Mouse (Mus musculus) adipocyte (in vitro differentiated cells): ENCODE data around the gene Pla2g2c.
A peak's percentile ranks its signal among the peaks of the same experiment; 100 is the strongest.

Experiments
- DNase-seq: peaks from one replicate; pipeline ENCODE4 v3.0.0-alpha.2; 2016; ENCODE audit warnings: low spot score

The Pla2g2c gene

GRCm38 (mm10) chr4:138748369-138749072 is 23.9 kb downstream of the Pla2g2c start:
- peak; percentile 37 for DNase-seq

GRCm38 (mm10) chr4:138752603-138753002 is 28.0 kb downstream of the Pla2g2c start:
- no peak for DNase-seq

- DNase-seq: no peak
These were observed 29.0 kb downstream of the Pla2g2c start for GRCm38 (mm10) chr4:138753608-138754007.

GRCm38 (mm10) chr4:138754432-138754831 is 29.8 kb downstream of the Pla2g2c start:
- no peak for DNase-seq

DNA sequence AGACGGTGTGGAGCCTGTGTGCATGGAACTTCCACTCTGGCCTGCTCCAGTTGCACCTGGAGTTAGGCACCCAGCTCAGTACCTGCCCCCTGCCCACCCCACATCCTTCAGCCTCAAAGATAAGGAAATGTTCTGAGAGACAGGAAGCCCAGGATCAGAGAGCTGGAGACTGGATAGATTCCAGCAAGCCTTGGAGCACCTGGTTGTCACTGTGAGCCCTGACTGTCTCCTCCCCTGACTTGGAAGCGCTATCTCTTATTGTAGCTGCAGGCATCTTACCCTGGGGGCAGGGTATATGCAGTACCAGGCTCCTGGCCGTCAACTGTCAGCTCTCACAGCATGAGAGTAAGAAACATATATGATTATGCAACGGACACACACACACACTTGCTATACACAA is 30.8 kb downstream of the Pla2g2c start:
- no peak for DNase-seq

DNA sequence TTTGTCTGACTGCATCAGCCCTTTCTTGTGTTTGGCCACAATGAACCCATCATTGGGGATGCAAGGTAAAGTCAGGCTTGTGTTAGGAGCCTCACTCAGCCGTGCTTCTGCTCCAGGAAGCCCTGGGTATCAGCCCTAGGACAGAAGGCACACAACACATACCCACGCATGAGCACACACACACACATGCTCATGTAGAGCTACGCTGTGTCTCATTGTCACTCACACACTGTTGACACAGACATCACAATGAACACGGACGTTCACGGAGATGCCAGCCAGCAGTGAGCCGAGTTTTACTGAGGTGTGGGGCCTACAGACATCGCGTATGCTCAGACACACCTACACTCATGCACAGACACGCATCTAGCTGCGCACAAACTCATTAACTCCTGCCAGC is 31.4 kb downstream of the Pla2g2c start:
- DNase-seq: no peak

- DNase-seq: no peak
These were observed 32.8 kb downstream of the Pla2g2c start, which contains the start of gene Pla2g2f for GRCm38 (mm10) chr4:138757416-138757815. Pla2g2f (minus strand) TSS chr4:138757626.

DNA sequence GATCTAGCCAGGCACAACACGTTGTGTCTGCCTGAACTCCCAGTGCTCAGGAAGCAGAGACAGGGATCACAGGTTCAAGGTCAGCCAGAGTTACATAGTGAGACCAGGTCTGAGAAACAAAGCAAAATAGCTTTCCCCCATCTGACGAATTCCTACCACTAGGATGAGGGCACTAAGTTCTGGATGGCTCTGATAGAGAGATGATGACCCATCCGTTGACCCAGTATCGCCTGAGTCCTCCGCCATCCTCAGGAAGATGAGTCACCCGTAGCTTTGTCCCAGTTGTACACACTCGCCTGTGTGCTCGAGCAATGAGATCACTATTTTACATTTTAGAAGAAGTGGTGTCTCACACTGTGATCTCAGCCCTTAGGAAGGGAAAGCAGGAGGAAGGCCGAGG is 37.7 kb downstream of the Pla2g2c start:
- DNase-seq: no peak

DNA sequence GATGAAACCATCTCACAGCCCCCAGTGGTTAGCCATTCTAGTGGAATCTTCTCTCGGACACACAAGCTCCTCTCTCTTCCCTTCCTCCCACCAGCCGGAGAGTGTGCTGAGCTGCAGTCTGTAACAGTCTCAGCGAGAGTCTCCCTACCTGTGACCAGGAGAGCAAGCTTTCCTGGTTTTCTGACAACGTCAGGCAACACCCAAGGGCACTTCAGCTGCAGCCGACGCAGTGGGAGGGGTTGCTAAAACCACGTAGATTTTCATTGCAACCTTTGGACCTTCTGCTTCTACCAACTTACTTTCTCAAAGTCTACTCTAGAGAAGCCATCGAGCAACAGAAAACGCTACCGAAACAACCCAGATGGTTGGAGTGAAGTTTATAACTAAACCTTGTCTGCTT is 47.4 kb downstream of the Pla2g2c start:
- DNase-seq: no peak

DNA sequence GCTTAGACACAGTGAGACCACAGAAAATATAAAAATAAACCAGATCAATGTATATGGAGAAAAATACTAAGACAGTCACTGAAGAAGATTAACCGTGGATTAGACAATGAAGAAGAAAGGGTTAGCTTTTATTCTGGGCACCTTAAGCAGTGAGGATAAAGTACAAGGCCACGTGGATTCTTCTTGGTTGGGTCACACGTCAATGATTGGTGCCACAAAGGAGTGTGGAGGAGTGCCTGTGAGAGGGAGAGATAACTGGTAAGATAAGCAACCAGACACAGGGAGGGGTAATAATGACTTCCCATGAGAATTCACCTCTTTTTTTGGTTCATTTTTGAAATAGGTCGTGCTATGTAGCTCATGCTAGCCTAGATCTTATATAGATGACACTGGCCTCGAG is 47.8 kb downstream of the Pla2g2c start:
- no peak for DNase-seq

- no peak for DNase-seq
These were observed 50.8 kb downstream of the Pla2g2c start, which contains the start of gene Pla2g2d for GRCm38 (mm10) chr4:138775435-138775834. Pla2g2d (plus strand) TSS chr4:138775735.

DNA sequence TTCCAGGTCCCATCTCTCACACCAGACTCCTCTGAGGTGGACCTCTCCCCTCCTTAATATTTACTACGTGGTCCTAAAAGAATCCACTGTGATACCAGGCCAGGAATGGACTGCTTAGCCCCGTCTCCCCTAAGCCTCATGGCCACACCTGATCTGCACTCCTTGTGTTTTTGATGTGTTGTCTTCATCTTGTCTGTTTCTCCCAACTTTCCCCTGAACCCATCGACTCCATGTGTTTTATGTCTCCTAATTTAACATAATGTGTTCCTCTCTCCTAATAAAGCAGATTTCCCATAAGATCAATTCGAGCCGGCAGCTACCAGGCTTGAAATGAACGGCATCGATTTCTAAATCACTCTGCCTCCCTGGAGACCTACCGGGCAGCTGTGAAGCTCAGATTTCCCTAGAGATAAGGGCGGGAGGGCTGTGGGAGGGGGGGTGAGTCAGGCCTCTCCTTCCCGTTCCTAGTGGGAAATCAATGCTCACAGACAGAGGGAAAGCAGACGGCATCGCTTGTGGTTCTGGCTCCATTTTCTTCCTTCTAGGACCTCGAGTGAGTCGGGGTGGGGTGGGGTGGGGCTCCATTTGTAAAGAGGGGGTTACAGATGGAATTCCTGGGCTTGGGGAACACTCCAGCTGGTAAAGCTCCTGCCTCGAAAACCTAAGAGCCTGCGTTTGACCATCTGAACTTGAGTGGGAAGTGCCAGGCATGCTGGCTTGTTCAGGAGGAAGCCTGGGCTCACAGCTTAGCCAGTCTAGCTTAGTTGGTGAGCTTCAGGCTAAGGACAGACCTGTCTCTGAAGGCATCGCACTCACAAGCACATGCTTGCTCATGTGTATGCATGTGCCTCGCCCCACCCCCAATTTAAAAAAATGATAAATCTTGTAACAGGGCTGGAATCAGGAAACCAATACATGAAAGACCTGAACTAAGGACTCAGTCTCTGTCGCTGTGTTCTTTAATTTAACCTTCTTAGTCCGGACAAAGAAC is 53.1 kb downstream of the Pla2g2c start:
- no peak for DNase-seq

DNA sequence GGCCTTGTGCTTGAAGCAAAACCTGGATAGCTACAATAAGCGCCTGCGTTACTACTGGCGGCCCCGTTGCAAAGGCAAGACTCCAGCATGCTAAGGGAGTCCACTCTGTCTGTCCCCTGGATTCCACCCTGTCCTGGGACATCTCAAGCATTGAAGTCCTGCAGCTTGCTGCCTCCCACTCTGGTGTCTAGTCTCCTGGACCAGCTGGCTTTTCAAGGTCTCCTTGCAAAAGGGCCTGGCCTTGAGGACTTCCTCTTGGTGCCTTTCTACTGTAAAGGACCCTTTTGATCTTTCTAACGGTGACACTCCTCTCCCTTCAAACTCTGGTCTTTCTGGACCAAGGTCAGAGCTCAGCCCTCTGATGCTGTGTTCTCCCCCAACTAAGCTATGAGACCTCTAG is 55.7 kb downstream of the Pla2g2c start:
- DNase-seq: no peak

- DNase-seq: no peak
These were observed 57.5 kb downstream of the Pla2g2c start for GRCm38 (mm10) chr4:138782098-138782497.

- no peak for DNase-seq
These were observed 61.1 kb downstream of the Pla2g2c start for GRCm38 (mm10) chr4:138785721-138786120.

- DNase-seq: no peak
These were observed 61.5 kb downstream of the Pla2g2c start for GRCm38 (mm10) chr4:138786141-138786540.

DNA sequence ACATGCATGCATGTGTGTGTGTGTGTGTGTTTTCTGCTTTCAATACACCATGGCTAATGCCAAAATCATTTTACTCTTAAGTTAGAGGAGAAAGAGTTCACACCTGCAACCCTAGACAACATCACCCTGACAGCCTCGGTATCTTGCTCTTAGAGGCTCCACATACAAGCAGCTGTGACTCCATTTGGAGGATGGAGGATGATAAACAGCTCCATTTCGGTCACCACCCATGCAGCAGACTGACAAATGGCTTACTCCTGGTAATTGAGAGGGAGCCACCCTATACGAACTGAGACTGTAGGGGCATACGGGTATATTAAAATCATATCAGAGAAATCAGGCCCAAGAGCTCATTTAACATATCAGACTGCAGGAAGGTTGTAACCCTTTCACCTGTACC is 63.8 kb downstream of the Pla2g2c start:
- no peak for DNase-seq

GRCm38 (mm10) chr4:138791452-138791851 is 66.9 kb downstream of the Pla2g2c start:
- DNase-seq: no peak

GRCm38 (mm10) chr4:138792599-138792998 is 68.0 kb downstream of the Pla2g2c start:
- no peak for DNase-seq

GRCm38 (mm10) chr4:138793276-138793675 is 68.7 kb downstream of the Pla2g2c start:
- DNase-seq: no peak

- no peak for DNase-seq
These were observed 69.8 kb downstream of the Pla2g2c start for GRCm38 (mm10) chr4:138794344-138794743.
